ENCODE assay signal across 23 mouse cellular contexts in genomic region chr13:58397651-58398050, GRCm38 (mm10). TPM values are rescaled to one million over a fixed set of nuclear protein-coding genes. Genes with fewer than 3 reads are reported as not detected.
DNase-seq lines count a peak whose midpoint lies in the region; ATAC-seq and TF ChIP-seq lines count a peak whose summit lies in the region.
"Had no signal": no experiment of that assay in that cellular context is flagged by ENCODE, and none has a peak within 500 bp of the region (broad histone marks: within the 10 kb centered on the region; RNA-seq: fewer than 3 reads in every experiment).

No protein-coding gene starts in this region.

- H3K4me1 ChIP-seq in hindbrain, postnatal 0 days (ENCODE audit: insufficient read depth, low read length), result no peaks in the 10 kb centered on the region; the same call in 1 of the 2 replicates
- H3K4me1 ChIP-seq in hindbrain, embryonic 14.5 days (replicated peaks; ENCODE audit: control insufficient read depth, insufficient read depth, low read length), result peaks cover 14% of the 10 kb centered on the region; the same call in 1 of the 2 replicates
- H3K4me1 ChIP-seq in CH12.LX (ENCODE audit: control insufficient read depth in 1 of 2, insufficient read depth in 2 of 2), result peaks cover 0 to 15% of the 10 kb centered on the region in 2 experiments; a peak in 2 of 4 replicates
- H3K4me1 ChIP-seq: embryonic facial prominence, embryonic 12.5 days; intestine, embryonic 15.5 days had no signal

- H3ac ChIP-seq in myocyte (ENCODE audit: control insufficient read depth, insufficient read length), result no peak overlapping the region

- H3K4me3 ChIP-seq in hindbrain, postnatal 0 days (ENCODE audit: low read length), result no peak overlapping the region
- H3K4me3 ChIP-seq in hindbrain, embryonic 14.5 days (replicated peaks; ENCODE audit: low read length), result no peak overlapping the region
- H3K4me3 ChIP-seq in CH12.LX (replicated peaks in 1 of 3; ENCODE audit: low read depth in 2 of 3, low read length in 2 of 3, poor library complexity in 1 of 3) (no peak overlapping the region), myocyte (no peak overlapping the region)
- H3K4me3 ChIP-seq: embryonic facial prominence, embryonic 12.5 days; heart, embryonic 12.5 days; intestine, embryonic 15.5 days had no signal

- TF ChIP-seq RAD21 in CH12.LX (IDR thresholded peaks at IDR 0.05; ENCODE audit: low read depth, low read length), result no peak

- TF ChIP-seq CTCF in hindbrain, postnatal 0 days (IDR thresholded peaks at IDR 0.05; ENCODE audit: low read depth), result no peak
- TF ChIP-seq CTCF in CH12.LX (conservative IDR thresholded peaks at IDR 0.05 in 1 of 2, IDR thresholded peaks at IDR 0.05 in 1 of 2; ENCODE audit: low read depth in 2 of 2, low read length in 2 of 2), result no peak

- TF ChIP-seq POLR2A in CH12.LX (IDR thresholded peaks at IDR 0.05; ENCODE audit: low read depth, low read length) (0 out of 2 replicates have a peak, but pooled peaks have one; percentile 15), myocyte (IDR thresholded peaks at IDR 0.05; ENCODE audit: insufficient read length, low read depth) (peak; percentile 28)

- no peaks in the 10 kb centered on the region for H3K27me3 ChIP-seq in hindbrain, postnatal 0 days (ENCODE audit: insufficient read depth, low read length)
- H3K27me3 ChIP-seq in hindbrain, embryonic 14.5 days (ENCODE audit: control insufficient read depth, insufficient read depth, low read length), result no peaks in the 10 kb centered on the region
- no peaks in the 10 kb centered on the region for H3K27me3 ChIP-seq in CH12.LX (replicated peaks)
- H3K27me3 ChIP-seq in myocyte (ENCODE audit: control insufficient read depth, insufficient read depth, insufficient read length), result no peaks in the 10 kb centered on the region
- H3K27me3 ChIP-seq: embryonic facial prominence, embryonic 12.5 days; heart, embryonic 12.5 days; intestine, embryonic 15.5 days; Patski had no signal

- H3K9me3 ChIP-seq in hindbrain, postnatal 0 days (ENCODE audit: low read length), result no peaks in the 10 kb centered on the region
- no peaks in the 10 kb centered on the region for H3K9me3 ChIP-seq in hindbrain, embryonic 14.5 days (ENCODE audit: control insufficient read depth, low read length)
- no peaks in the 10 kb centered on the region for H3K9me3 ChIP-seq in CH12.LX (replicated peaks; ENCODE audit: low read length)
- H3K9me3 ChIP-seq: embryonic facial prominence, embryonic 12.5 days; heart, embryonic 12.5 days; intestine, embryonic 15.5 days had no signal

- no peak overlapping the region for H3K27ac ChIP-seq in hindbrain, postnatal 0 days
- no peak overlapping the region for H3K27ac ChIP-seq in hindbrain, embryonic 14.5 days
- H3K27ac ChIP-seq in CH12.LX (ENCODE audit: insufficient read depth, low read depth), result no peak overlapping the region
- H3K27ac ChIP-seq: embryonic facial prominence, embryonic 12.5 days; intestine, embryonic 15.5 days had no signal

- H3K9ac ChIP-seq in hindbrain, postnatal 0 days (replicated peaks; ENCODE audit: low read length), result no peak overlapping the region
- H3K9ac ChIP-seq in hindbrain, embryonic 14.5 days, result no peak overlapping the region
- no peak overlapping the region for H3K9ac ChIP-seq in CH12.LX (ENCODE audit: insufficient read depth, low read depth)
- H3K9ac ChIP-seq: embryonic facial prominence, embryonic 12.5 days; heart, embryonic 12.5 days; intestine, embryonic 15.5 days had no signal

- TF ChIP-seq EP300 in CH12.LX (IDR thresholded peaks at IDR 0.05; ENCODE audit: low read length), result no peak

- peak; percentile 30 for DNase-seq in adrenal gland, adult 2 months
- no peak for DNase-seq in adrenal gland, adult 18-20 months (ENCODE audit: low spot score in 2 of 2)
- DNase-seq in hindbrain, postnatal 0 days (ENCODE audit: low spot score), result peak; percentile 51
- DNase-seq in hindbrain, embryonic 14.5 days (ENCODE audit: low spot score), result no peak
- DNase-seq in CH12.LX (ENCODE audit: extremely low read depth), result no peak
- DNase-seq: B cell, adult 2 months; cerebellum, adult 11 months; cerebellum, adult 8-10 months; embryo, embryonic 11 days; gastrocnemius, postnatal 14 days; heart, postnatal 36 days had no signal

- H3K79me2 ChIP-seq in CH12.LX (replicated peaks; ENCODE audit: control insufficient read depth, extremely low read depth, insufficient read depth, poor library complexity, severe bottlenecking), result peaks cover 45% of the 10 kb centered on the region
- H3K79me2 ChIP-seq in myocyte (ENCODE audit: control insufficient read depth, insufficient read depth), result peaks cover 55% of the 10 kb centered on the region

- H3K36me3 ChIP-seq in hindbrain, postnatal 0 days (ENCODE audit: insufficient read depth, low read length), result peaks cover 40% of the 10 kb centered on the region
- peaks cover 66% of the 10 kb centered on the region for H3K36me3 ChIP-seq in hindbrain, embryonic 14.5 days (replicated peaks; ENCODE audit: control insufficient read depth, insufficient read depth)
- H3K36me3 ChIP-seq in CH12.LX (replicated peaks in 1 of 2; ENCODE audit: control insufficient read depth in 1 of 2, insufficient read depth in 1 of 2, low read length in 1 of 2) (peaks cover 35 to 62% of the 10 kb centered on the region in 2 experiments), myocyte (ENCODE audit: control insufficient read depth, insufficient read depth) (peaks cover 74% of the 10 kb centered on the region)

- dilution Hi-C loops in CH12.LX (cut with MboI; ENCODE audit: extremely low pct_ligation_motif_present, extremely low pct_unique_long_range_greater_than_20kb, low sequenced_read_pairs), result no loop called here

- no peak for ATAC-seq in hindbrain, postnatal 0 days
- no peak for ATAC-seq in hindbrain, embryonic 14.5 days (ENCODE audit: low FRiP score)
- no peak for ATAC-seq in cerebellum, adult (ENCODE audit: insufficient number of reproducible peaks, low FRiP score, low TSS enrichment)
- ATAC-seq: activated CD4-positive, CD25-positive, alpha-beta regulatory T cell, adult 4 months; CD4-positive, CD25-positive, alpha-beta regulatory T cell, adult 4 months; forebrain, embryonic 16.5 days; hindbrain, embryonic 16.5 days; intestine, embryonic 15.5 days; Patski had no signal

- no peak overlapping the region for H3K4me2 ChIP-seq in hindbrain, postnatal 0 days (ENCODE audit: low read depth, low read length)
- no peak overlapping the region for H3K4me2 ChIP-seq in hindbrain, embryonic 14.5 days (replicated peaks)
- H3K4me2 ChIP-seq in CH12.LX (ENCODE audit: insufficient read depth, low read depth, poor library complexity, severe bottlenecking) (no peak overlapping the region), myocyte (ENCODE audit: low read depth) (no peak overlapping the region)
- H3K4me2 ChIP-seq: embryonic facial prominence, embryonic 12.5 days; heart, embryonic 12.5 days; intestine, embryonic 15.5 days had no signal

- in situ Hi-C loops in CH12.LX (cut with MboI; ENCODE audit: low pct_ligation_motif_present, low pct_unique_long_range_greater_than_20kb, low sequenced_read_pairs), result loop anchor here (25.0 kb wide), 1 partner anchor 160 kb away; no protein-coding TSS in a partner anchor

- 54% methylated on average over 13 of the region's 13 CpGs for WGBS in hindbrain, postnatal 0 days
- 78% methylated on average over 13 of the region's 13 CpGs for WGBS in hindbrain, embryonic 14.5 days

RNA-seq across cellular contexts. Expression of gene Rmi1, which starts 4.4 kb away (rescaled TPM):
- total RNA-seq in adrenal gland, adult 2 months (2021), result 10 to 100 TPM; 18.5 to 19.3 TPM
- 15.3 and 18.2 TPM in 2 replicates for polyA plus RNA-seq in adrenal gland, adult 2 months (2012; rRNA removed)
- 10 to 100 TPM; 18.0 to 19.1 TPM for total RNA-seq in adrenal gland, adult 18-20 months (2021)
- 10.8 and 11.1 TPM in 2 replicates for total RNA-seq in hindbrain, postnatal 0 days (2014; rRNA removed)
- 19.0 and 19.5 TPM in 2 replicates for polyA plus RNA-seq in hindbrain, postnatal 0 days (2015; fragmentation: Nextera tagmentation; extraction: Ambion mirVana)
- 24.3 and 24.9 TPM in 2 replicates for polyA plus RNA-seq in hindbrain, embryonic 14.5 days (2014; fragmentation: Nextera tagmentation; extraction: Ambion mirVana)
- total RNA-seq in CH12.LX (2012; rRNA removed), result 6.8 and 7.1 TPM in 2 replicates
- 7.7 and 8.4 TPM in 2 replicates for total RNA-seq in CH12.LX (2014; rRNA removed)
- polyA plus RNA-seq in CH12.LX (2012; ENCODE audit: insufficient read length, low read depth), result 11.0 and 11.1 TPM in 2 replicates
- 5.2 TPM for polyA plus RNA-seq in myocyte (2012; fragmentation: generic; extraction: Trizol)

RNA-seq across cellular contexts. Expression of gene Hnrnpk, which starts 5.5 kb away (rescaled TPM):
- 1,000 to 10,000 TPM in 1 of 2 experiments, 100 to 1,000 TPM in 1; 778 to 1,173 TPM for total RNA-seq in adrenal gland, adult 2 months (2021)
- 178 and 197 TPM in 2 replicates for polyA plus RNA-seq in adrenal gland, adult 2 months (2012; rRNA removed)
- 100 to 1,000 TPM; 806 to 881 TPM for total RNA-seq in adrenal gland, adult 18-20 months (2021)
- 422 and 471 TPM in 2 replicates for total RNA-seq in hindbrain, postnatal 0 days (2014; rRNA removed)
- 910 and 964 TPM in 2 replicates for polyA plus RNA-seq in hindbrain, postnatal 0 days (2015; fragmentation: Nextera tagmentation; extraction: Ambion mirVana)
- 1,306 and 1,409 TPM in 2 replicates for polyA plus RNA-seq in hindbrain, embryonic 14.5 days (2014; fragmentation: Nextera tagmentation; extraction: Ambion mirVana)
- total RNA-seq in CH12.LX (2012; rRNA removed) (411 and 510 TPM in 2 replicates), CH12.LX (2014; rRNA removed) (1,174 and 1,271 TPM in 2 replicates)
- polyA plus RNA-seq in CH12.LX (2012; ENCODE audit: insufficient read length, low read depth) (1,522 and 1,549 TPM in 2 replicates), myocyte (2012; fragmentation: generic; extraction: Trizol) (289 TPM)

RNA-seq across cellular contexts. Expression of gene 2210016F16Rik, which starts 12.6 kb away (rescaled TPM):
- 10 to 100 TPM; 21.0 to 38.2 TPM for total RNA-seq in adrenal gland, adult 2 months (2021)
- 40.7 and 59.4 TPM in 2 replicates for polyA plus RNA-seq in adrenal gland, adult 2 months (2012; rRNA removed)
- total RNA-seq in adrenal gland, adult 18-20 months (2021), result 10 to 100 TPM; 23.5 to 30.0 TPM
- total RNA-seq in hindbrain, postnatal 0 days (2014; rRNA removed), result 13.9 and 17.9 TPM in 2 replicates
- polyA plus RNA-seq in hindbrain, postnatal 0 days (2015; fragmentation: Nextera tagmentation; extraction: Ambion mirVana), result 19.8 and 20.3 TPM in 2 replicates
- 25.6 and 26.3 TPM in 2 replicates for polyA plus RNA-seq in hindbrain, embryonic 14.5 days (2014; fragmentation: Nextera tagmentation; extraction: Ambion mirVana)
- total RNA-seq in CH12.LX (2012; rRNA removed) (0.42 and 0.51 TPM in 2 replicates), CH12.LX (2014; rRNA removed) (0.12 TPM in 1 of 2 replicates, not detected in the other)
- polyA plus RNA-seq in CH12.LX (2012; ENCODE audit: insufficient read length, low read depth) (4.7 and 5.3 TPM in 2 replicates), myocyte (2012; fragmentation: generic; extraction: Trizol) (3.7 TPM)

RNA-seq across cellular contexts. Expression of gene Kif27, which starts 38.7 kb away (rescaled TPM):
- 1 to 10 TPM in 1 of 2 experiments, under 1 TPM in 1; 0.63 to 1.1 TPM for total RNA-seq in adrenal gland, adult 2 months (2021)
- polyA plus RNA-seq in adrenal gland, adult 2 months (2012; rRNA removed), result 0.08 and 0.11 TPM in 2 replicates
- under 1 TPM; 0.70 to 0.90 TPM for total RNA-seq in adrenal gland, adult 18-20 months (2021)
- 1.0 and 1.2 TPM in 2 replicates for total RNA-seq in hindbrain, postnatal 0 days (2014; rRNA removed)
- 1.6 and 1.7 TPM in 2 replicates for polyA plus RNA-seq in hindbrain, postnatal 0 days (2015; fragmentation: Nextera tagmentation; extraction: Ambion mirVana)
- 2.7 and 3.1 TPM in 2 replicates for polyA plus RNA-seq in hindbrain, embryonic 14.5 days (2014; fragmentation: Nextera tagmentation; extraction: Ambion mirVana)
- total RNA-seq in CH12.LX (2012; rRNA removed), result not detected in 2 replicates
- total RNA-seq in CH12.LX (2014; rRNA removed), result not detected in 2 replicates
- not detected in 2 replicates for polyA plus RNA-seq in CH12.LX (2012; ENCODE audit: insufficient read length, low read depth)
- polyA plus RNA-seq in myocyte (2012; fragmentation: generic; extraction: Trizol), result 0.08 TPM
- total RNA-seq: common myeloid progenitor, adult 5-6 weeks; gastrocnemius, adult 18-20 months had no signal
- polyA plus RNA-seq: activated CD4-positive, CD25-positive, alpha-beta regulatory T cell, adult 4 months; CD4-positive, CD25-positive, alpha-beta regulatory T cell, adult 4 months had no signal

Comparison
In these comparisons a context has a peak if more than half of its experiments do, and no peak if none do; other contexts are left out.
1. DNase-seq: peak in adrenal gland, adult 2 months (single experiment) and hindbrain, postnatal 0 days (single experiment); none in adrenal gland, adult 18-20 months (0 of 2), hindbrain, embryonic 14.5 days (single experiment) and CH12.LX (single experiment).